Mouse (Mus musculus): ENCODE measurements at regions not wholly inside any gene's neighbourhood (a gene's known extent, or its start where the extent isn't known, plus 50 kb on each side); places are given as distances from the start of the nearest gene placed in this dataset.

GRCm38 (mm10) chr8:30331201-30331600 lies 2883.7 kb downstream of the Poteg start:
- Histone ChIP-seq H3K4me3 (no peak overlapping the region), H3K27ac (no peak overlapping the region)
- DNase-seq (ENCODE audit: low spot score in 2 of 2) = no peak
- TF ChIP-seq CTCF (conservative IDR thresholded peaks at IDR 0.05) = no peak

GRCm38 (mm10) chr8:30333352-30333751 lies 2885.9 kb downstream of the Poteg start:
- DNase-seq (ENCODE audit: low spot score in 2 of 2) = no peak
- Histone ChIP-seq H3K27ac (no peak overlapping the region), H3K4me3 (no peak overlapping the region)
- no peak for TF ChIP-seq CTCF (conservative IDR thresholded peaks at IDR 0.05)

GRCm38 (mm10) chr8:30359464-30359863 lies 2912.0 kb downstream of the Poteg start:
- no peak for TF ChIP-seq CTCF (conservative IDR thresholded peaks at IDR 0.05)
- Histone ChIP-seq H3K27ac (no peak overlapping the region), H3K4me3 (no peak overlapping the region)
- no peak for DNase-seq (ENCODE audit: low spot score in 2 of 2)

- H3K4me3 ChIP-seq = no peak overlapping the region
- no peak for TF ChIP-seq CTCF (conservative IDR thresholded peaks at IDR 0.05)
Measured at GRCm38 (mm10) chr8:30365721-30366120, 2918.3 kb downstream of the Poteg start.

GRCm38 (mm10) chr8:30391936-30392335 lies 2944.5 kb downstream of the Poteg start:
- DNase-seq (ENCODE audit: low spot score in 2 of 2) = no peak
- Histone ChIP-seq H3K4me3 (no peak overlapping the region), H3K27ac (no peak overlapping the region)
- no peak for TF ChIP-seq CTCF (conservative IDR thresholded peaks at IDR 0.05)

More at GRCm38 (mm10) chr8:30365721-30366120, 2918.3 kb downstream of the Poteg start:
- no peak overlapping the region for H3K27ac ChIP-seq
- no peak for DNase-seq (ENCODE audit: low spot score in 2 of 2)

- no peak overlapping the region for H3K27ac ChIP-seq
- no peak for DNase-seq (ENCODE audit: low spot score in 2 of 2)
- no peak overlapping the region for H3K4me3 ChIP-seq
- no peak for TF ChIP-seq CTCF (conservative IDR thresholded peaks at IDR 0.05)
Measured at GRCm38 (mm10) chr8:30439423-30439822, 2989.1 kb upstream of the 5930422O12Rik start.

- no peak overlapping the region for H3K27ac ChIP-seq
- H3K4me3 ChIP-seq = no peak overlapping the region
- no peak for TF ChIP-seq CTCF (conservative IDR thresholded peaks at IDR 0.05)
- no peak for DNase-seq (ENCODE audit: low spot score in 2 of 2)
Measured at GRCm38 (mm10) chr8:30441821-30442220, 2986.7 kb upstream of the 5930422O12Rik start.

- no peak overlapping the region for H3K4me3 ChIP-seq
- TF ChIP-seq CTCF (conservative IDR thresholded peaks at IDR 0.05) = no peak
- no peak for DNase-seq (ENCODE audit: low spot score in 2 of 2)
- no peak overlapping the region for H3K27ac ChIP-seq
Measured at GRCm38 (mm10) chr8:30443874-30444273, 2984.6 kb upstream of the 5930422O12Rik start.

- TF ChIP-seq CTCF (conservative IDR thresholded peaks at IDR 0.05) = no peak
- no peak overlapping the region for H3K4me3 ChIP-seq
- DNase-seq (ENCODE audit: low spot score in 2 of 2) = no peak
Measured at GRCm38 (mm10) chr8:30444274-30444673, 2984.2 kb upstream of the 5930422O12Rik start.

GRCm38 (mm10) chr8:30458136-30458535 lies 2970.4 kb upstream of the 5930422O12Rik start:
- Histone ChIP-seq H3K27ac (no peak overlapping the region), H3K4me3 (no peak overlapping the region)
- no peak for DNase-seq (ENCODE audit: low spot score in 2 of 2)
- no peak for TF ChIP-seq CTCF (conservative IDR thresholded peaks at IDR 0.05)

More at GRCm38 (mm10) chr8:30444274-30444673, 2984.2 kb upstream of the 5930422O12Rik start:
- H3K27ac ChIP-seq = no peak overlapping the region

- H3K4me3 ChIP-seq = no peak overlapping the region
- no peak for TF ChIP-seq CTCF (conservative IDR thresholded peaks at IDR 0.05)
- H3K27ac ChIP-seq = no peak overlapping the region
- DNase-seq (ENCODE audit: low spot score in 2 of 2) = no peak
Measured at GRCm38 (mm10) chr8:30482956-30483355, 2945.6 kb upstream of the 5930422O12Rik start.

GRCm38 (mm10) chr8:30494851-30495355 lies 2933.6 kb upstream of the 5930422O12Rik start:
- no peak for DNase-seq (ENCODE audit: low spot score in 2 of 2)
- H3K27ac ChIP-seq = no peak overlapping the region
- H3K4me3 ChIP-seq = no peak overlapping the region
- TF ChIP-seq CTCF (conservative IDR thresholded peaks at IDR 0.05) = no peak

GRCm38 (mm10) chr8:30502164-30502563 lies 2926.3 kb upstream of the 5930422O12Rik start:
- no peak for DNase-seq (ENCODE audit: low spot score in 2 of 2)
- H3K27ac ChIP-seq = no peak overlapping the region
- peak; percentile 65 for TF ChIP-seq CTCF (conservative IDR thresholded peaks at IDR 0.05)
- no peak overlapping the region for H3K4me3 ChIP-seq

- no peak overlapping the region for H3K27ac ChIP-seq
- no peak overlapping the region for H3K4me3 ChIP-seq
- TF ChIP-seq CTCF (conservative IDR thresholded peaks at IDR 0.05) = no peak
- no peak for DNase-seq (ENCODE audit: low spot score in 2 of 2)
Measured at GRCm38 (mm10) chr8:30511358-30511757, 2917.2 kb upstream of the 5930422O12Rik start.
